Mouse (Mus musculus): ENCODE measurements around the gene Sdf2l1.
A peak's percentile ranks its signal among the peaks of the same experiment; 100 is the strongest.
"Not testable (repeated sequence)": the region's sequence is repeated elsewhere in the genome, so short reads cannot be mapped to it uniquely, and the experiment has no call there.

Sdf2l1 gene

DNA sequence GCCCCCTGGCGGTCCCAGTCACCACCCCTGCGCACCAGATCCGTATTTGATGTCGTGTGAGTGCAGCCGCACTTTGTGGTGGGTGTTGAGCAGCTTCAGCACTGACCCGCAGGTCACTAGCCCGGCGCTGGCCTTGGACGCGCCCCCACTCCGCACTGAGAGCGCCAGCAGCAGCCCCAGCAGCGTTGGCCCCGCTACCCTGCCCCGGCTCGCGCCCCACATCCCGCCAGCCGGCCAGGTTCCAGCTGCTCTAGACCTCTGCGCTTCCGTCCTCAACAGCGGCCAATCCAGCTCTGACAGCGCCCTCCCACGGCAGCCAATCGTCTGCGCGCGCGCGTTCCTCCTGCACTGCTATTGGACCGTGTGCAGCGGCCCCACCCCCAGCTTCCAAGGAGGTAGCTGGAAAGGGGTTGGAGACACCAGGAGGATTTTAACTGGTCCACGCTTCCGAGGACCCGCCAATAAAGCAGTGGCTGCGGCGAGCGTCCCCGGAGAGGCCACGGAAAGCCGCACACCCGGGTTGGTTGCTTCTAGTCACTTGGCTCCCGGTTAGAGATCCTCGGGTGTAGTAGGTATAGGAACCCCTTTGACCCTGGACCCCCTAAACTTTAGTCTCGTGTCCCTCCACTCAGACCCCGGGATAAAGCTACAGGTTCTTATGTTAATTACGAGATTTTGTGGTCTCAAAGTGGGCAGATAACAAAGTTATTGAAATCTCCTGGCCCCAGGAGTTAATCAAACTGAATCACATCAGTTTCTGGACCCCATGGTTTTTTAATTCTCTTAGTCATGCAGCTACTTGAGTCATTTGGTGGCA is at the start of gene Sdf2l1:
Gene Sdf2l1, minus strand, starts transcription at position 295 of the 817 bp plus-strand sequence.
- peak; percentile 93 for DNase-seq (ENCODE audit: low spot score)

DNA sequence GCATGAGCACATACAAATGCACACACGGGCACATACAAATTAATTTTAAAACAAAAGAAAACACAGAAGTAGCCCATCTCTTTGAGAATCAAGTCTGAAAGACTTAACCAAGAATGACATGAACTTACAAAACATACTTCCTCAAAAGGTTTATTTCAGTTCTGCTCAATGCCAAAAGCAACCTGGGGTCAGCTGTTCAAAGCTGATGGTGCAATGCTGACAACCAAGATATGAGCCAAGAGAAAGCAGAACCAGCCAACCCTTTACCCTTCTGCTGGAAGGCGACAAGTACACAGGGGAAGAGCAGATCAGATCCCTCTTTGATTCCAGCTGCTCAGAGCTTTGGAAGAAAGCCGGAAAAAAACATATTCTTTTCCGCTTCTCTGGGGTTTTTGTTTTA is 49.2 kb upstream of the Sdf2l1 start:
- DNase-seq (ENCODE audit: low spot score): peak; percentile 4

DNA sequence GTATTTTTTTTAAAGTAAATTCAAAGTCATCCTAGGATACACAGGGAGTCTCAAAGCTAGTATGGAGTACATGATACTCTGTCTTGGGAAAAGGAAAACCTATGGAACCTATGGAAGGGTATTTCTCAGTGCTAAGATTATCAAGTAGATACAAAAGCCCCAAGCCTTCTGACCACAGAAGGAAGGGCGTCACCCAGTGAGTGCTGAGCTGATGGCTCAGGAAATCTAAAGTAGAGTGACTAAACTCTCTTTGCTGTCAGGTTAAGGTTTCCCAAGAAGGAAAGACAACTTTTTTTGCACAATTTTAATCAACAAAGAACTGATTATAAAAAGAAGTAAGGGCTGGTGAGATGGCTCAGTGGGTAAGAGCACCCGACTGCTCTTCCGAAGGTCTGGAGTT is 47.5 kb upstream of the Sdf2l1 start:
- no peak for DNase-seq (ENCODE audit: low spot score)

DNA sequence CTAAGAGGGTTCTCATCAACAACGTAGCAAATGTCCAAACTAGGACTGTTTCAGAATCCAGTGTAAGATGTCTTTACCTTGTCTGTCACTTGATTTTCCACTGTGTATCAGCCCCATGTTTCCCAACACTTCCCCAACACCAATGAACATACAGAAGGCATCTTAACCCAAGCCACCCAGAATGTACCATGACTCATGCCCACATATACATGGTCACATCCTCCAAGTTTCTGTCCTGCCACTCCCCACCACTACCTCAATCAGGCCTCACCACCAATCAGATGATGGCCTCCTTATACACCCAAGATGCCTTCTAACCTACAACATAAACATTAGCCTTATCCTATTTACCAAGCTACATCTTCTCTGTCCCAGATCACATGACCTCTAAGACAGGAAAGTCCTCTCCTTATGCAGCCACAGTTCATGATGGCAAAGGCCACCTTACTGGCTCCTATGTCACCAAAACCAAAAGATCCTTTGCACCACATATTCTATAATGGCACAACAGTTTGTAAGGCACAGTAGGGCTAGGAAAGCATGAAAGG is 45.5 kb upstream of the Sdf2l1 start:
- no peak for DNase-seq (ENCODE audit: low spot score)

DNA sequence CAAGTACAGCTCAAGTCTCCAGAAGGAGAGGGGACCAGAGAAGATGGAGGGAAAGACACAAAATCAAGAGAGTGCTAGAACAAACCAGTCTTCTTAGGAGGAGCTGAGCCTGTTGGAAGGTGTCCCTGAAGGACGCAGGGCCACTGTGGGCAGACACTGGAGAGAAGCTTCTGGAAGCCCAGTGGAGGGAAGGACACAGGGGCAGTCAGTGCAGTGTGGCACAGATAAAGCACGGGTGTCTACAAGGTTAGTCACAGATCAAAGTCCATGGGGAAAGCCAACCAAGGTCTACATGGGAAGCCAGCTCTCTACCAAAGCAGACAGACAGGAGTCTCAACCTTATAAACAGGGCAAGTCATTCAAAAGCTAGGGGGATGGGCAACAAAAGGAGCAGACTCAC is 43.6 kb upstream of the Sdf2l1 start:
- DNase-seq (ENCODE audit: low spot score): no peak

DNA sequence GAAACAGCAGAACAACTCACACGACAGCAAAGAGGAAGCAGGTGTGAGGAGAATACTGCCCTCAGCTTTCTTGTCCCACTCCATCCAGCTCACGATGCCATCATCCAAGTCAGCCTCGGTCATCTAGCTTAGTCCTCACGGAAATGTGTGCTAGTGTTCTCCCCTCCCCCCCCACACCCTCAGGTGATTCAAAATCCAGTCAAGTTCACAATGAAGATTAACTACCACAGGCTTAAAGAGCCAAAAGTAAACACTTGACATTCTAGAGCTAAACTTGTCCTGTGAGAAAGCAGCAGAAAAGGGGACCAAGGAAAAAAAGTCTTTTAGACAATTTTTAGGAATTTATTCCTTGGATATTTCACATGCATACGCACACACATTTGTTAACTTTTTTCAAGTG is 35.9 kb upstream of the Sdf2l1 start:
- no peak for DNase-seq (ENCODE audit: low spot score)

DNA sequence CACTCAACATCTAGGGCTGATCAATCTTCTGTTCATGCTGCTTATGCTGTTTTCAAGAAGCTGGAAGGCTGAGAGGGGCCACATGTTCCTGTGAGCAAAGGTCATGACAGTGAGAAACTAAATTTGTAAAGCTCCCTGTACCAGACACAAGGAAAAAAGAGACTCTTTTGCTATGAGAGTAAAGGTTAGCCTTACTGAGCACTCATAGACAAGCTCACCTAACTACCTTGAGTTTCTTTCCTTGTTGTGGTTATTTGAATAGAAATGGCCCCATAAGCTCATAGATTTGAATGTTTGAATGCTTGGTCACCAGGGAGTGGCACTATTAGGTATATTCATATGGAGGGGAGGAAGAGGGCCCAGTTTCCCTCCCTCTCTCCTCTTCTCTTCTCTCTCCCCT is 35.0 kb upstream of the Sdf2l1 start:
- DNase-seq (ENCODE audit: low spot score): no peak

DNA sequence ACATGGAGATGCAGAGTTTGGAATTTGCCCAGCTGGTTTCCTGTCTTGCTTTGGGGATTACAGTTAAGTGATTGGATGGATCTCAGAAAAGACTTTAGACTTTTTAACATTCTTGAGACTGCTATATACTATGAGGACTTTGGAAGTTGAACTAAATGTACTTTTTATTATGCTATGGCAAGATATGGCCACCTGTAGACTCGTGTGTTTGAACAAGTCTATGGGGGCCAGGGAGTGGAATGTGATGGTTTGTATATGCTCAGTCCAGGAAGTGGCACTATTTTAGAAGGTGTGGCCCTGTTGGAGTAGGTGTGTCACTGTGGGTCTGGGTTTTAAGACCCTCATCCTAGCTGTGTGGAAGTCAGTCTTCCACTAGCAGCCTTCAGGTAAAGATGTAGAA is 33.3 kb upstream of the Sdf2l1 start:
- DNase-seq (ENCODE audit: low spot score): not testable (repeated sequence)

DNA sequence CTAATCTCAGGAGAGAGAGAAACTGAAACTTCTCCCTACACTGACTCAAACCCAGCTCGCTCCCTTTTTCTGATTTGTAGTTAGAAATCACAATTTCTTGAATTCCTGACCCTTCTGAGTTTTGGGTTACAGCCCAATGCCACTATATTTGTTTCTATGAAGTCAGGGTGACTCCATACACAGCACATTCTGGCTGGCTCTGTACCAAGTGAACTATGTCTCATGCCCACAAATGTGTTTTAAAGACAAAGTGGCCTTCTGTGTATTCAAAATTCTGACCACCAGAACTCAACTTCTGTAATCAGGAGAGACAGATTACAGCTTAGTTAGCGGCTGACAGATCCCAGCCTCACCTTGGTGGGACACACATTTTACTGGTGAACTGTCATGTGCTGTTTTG is 22.2 kb upstream of the Sdf2l1 start:
- no peak for DNase-seq (ENCODE audit: low spot score)

DNA sequence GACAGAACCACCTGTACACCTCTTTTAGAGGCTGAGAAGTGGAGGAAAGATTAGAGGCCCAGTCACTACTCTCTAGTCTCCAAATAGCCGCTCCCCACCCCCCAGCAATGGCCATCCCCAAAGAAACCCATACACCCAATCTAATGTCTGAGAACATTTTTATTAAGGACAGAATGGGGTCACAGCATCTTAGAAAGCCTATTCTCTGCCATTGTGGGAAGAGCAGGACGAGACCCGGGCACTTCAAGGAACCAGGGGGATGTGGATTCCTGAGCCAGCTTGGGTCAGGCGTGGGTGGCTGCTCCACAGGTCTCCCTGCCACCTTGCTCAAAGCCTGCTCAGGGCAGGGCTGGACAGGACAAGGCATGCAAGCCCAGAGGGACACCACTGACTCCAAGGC is 19.7 kb upstream of the Sdf2l1 start:
- no peak for DNase-seq (ENCODE audit: low spot score)

DNA sequence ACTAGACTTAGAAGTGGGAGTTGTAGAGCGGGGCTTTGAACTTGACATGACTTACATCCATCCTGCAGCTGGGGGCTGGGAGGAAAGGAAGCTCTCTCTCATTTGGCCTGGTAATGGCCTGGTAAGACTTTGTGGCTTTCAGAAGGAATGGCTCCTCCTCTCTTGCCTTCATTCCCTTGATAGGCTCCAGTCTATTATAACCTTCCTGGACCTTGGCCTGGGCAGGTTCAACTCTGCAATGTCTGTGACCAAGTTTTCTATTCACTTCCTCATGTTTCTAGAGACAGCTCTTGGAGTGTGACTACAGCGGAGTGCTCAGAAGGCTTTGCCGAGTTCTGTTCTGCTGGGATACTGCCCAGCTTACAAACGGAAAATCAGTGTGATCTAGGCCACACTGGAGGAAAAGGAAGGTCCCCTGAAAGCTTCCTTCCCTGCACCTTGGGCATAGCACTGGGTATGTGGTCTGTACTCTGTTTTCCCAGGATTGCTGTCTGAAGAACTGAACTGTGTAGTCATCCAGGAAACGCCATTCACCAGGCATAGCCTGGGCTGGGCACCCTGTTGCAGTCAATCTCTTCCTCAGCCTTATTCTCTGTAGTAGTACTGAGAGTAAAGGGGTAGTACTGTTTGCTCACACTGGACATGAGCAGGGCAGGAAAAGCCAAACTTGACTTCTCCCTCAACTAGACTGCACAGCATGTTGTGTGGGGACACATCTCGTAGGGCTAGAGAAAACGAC is 18.5 kb upstream of the Sdf2l1 start:
- DNase-seq (ENCODE audit: low spot score): no peak

DNA sequence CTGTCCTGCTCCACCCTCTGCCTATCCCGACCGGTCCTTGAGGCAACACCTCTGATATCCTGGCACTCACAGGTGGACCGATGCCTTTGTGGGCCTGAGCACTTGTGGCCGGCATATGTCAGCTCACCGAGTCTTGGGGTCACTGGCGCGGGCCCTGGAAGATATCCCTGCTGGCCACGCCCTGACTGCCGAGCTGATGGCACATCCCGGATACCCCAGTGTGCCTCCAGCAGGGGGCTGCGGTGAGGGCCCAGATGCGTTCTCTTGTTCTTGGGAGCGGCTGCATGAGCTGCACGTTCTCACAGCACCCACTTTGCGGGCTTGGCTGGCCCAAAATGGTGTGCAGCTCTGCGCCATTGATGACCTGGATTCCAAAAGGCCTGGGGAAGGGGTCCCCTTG is 15.9 kb upstream of the Sdf2l1 start:
- DNase-seq (ENCODE audit: low spot score): no peak

DNA sequence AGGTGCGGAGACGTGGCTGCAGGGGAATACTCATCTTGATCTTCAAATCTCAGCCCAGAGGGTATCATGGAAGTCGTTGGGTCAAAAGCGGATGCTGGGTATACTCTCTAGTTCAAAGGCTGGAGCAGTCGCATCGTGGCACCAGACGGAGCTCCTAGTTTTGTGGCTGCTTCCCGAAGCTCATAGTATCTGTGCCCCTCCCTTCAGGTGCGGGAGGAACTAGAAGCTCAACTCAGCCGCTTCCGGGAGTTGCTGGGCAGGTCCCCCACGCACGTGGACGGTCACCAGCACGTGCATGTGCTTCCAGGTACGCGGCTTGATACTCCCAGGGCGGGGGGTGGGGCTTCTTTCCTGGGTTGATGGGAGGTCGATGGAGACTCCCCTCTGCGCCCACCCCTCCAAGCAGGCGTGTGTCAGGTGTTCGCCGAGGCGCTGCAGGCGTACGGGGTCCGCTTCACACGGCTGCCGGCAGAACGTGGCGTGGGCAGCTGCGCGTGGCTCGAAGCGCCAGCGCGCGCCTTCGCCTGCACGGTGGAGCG is 15.3 kb upstream of the Sdf2l1 start:
- DNase-seq (ENCODE audit: low spot score): no peak

DNA sequence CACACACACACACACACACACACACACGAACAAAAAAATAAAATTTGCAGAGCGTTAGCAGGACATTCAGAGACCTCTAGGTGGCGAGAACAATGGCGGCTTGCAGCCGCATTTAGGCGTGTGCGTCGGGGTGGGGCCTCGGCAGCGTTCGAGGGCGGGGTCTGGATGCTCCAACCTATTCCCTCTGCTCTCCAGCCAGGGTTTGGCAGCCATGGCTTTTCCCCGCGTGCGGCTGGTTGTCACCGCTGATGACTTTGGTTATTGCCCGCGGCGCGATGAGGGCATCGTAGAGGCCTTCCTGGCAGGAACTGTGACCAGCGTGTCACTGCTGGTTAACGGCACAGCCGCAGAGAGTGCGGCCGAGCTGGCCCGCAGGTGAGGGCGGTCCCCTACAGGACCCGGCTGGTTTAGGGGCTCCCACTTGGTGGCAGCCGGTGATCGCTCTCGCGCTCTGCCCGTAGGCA is 14.6 kb upstream of the Sdf2l1 start, which contains the start of gene Ccdc116:
Gene Ccdc116, minus strand, starts transcription at position 458 of the 464 bp plus-strand sequence.
- DNase-seq (ENCODE audit: low spot score): peak; percentile 63

DNA sequence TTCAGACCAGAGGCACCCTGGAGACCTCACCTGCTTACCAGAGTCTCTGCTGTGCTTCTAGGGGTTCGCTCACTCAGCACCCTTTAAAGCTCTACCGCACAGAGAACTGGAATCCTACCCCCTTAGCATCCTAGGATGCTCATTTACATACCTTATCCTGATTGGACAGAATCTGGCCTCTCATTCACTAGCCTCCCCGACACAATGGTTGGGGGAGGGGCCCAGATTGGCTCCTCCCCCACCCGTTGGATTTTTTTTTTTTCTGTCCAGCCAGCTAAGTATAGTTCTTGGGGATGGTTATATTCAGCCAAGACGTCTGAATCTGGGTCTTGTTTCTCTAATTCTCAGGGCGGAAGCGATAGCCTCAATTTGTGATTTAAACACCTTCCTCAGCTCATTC is 12.2 kb upstream of the Sdf2l1 start, which contains the start of gene Ydjc:
Gene Ydjc, plus strand, starts transcription at position 283 of the 400 bp plus-strand sequence.
- no peak for DNase-seq (ENCODE audit: low spot score)

DNA sequence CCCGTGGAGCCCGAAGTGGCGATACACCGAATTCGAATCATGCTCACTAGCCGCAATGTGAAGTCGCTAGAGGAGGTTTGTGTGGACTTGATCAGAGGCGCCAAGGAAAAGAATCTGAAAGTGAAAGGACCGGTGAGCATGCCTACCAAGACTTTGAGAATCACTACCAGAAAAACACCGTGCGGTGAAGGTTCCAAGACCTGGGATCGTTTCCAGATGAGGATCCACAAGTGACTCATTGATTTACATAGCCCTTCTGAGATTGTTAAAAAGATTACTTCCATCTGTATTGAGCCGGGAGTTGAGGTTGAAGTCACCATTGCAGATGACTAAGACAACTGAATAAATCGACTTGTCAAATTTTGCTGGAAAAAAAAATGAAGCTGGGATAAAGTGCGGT is 5.2 kb upstream of the Sdf2l1 start:
- DNase-seq (ENCODE audit: low spot score): no peak

DNA sequence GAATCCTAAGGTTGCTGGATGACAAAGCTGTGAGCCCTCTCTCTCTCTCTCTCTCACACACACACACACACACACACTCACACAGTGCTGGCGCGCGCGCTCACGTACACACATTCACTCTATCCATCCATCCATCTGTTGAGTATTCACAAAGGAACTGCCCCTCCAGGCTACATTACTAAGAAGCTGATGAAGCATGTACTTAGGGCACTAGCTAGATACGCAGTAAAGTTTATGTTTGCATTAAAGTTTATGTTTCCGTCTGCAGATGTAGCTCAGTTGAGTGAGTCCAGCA is 670 bp upstream of the Sdf2l1 start:
- no peak for DNase-seq (ENCODE audit: low spot score)

DNA sequence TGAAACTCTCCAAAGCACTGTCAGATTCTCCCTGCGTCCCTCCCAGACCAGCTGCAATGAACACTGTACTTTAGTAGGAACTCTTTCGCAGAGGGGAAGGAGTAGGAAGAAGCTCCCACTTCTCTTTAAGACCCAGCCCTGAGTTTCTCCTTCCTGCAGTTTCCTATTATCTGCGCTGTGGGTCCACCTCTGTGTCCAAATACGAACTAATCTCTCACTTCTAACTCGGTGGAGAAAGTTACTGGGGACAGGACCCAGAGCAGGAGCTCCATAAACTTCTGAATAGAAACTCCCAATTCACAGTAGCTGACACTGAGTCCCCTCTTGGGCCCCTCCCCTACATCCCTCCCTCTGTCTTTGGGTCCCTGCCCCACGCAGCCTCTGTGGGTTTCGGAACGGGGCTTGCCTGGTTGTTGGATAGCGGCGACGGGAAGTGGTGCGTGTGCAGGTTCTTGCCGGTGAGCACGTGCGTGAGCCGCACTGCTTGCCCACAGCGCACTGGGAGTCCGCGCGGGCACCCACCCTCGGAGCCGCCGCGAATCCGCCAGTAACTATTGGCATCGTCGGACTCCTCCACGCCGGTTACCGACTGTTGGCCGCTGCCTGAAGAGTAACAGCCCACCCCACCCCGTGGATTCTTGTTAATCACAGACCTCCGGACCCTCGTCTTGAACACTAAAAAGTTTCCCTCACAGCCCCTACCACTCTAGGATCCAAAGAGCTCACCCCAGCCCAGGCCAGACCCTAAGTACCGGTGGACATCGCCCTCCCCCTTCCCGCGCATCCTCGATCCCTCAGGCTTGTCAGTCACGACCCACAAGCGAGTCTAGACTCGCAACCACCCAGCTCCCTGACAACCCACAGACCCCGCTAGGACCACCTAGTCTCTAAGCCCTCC is 743 bp downstream of the Sdf2l1 start:
- DNase-seq (ENCODE audit: low spot score): peak; percentile 36

DNA sequence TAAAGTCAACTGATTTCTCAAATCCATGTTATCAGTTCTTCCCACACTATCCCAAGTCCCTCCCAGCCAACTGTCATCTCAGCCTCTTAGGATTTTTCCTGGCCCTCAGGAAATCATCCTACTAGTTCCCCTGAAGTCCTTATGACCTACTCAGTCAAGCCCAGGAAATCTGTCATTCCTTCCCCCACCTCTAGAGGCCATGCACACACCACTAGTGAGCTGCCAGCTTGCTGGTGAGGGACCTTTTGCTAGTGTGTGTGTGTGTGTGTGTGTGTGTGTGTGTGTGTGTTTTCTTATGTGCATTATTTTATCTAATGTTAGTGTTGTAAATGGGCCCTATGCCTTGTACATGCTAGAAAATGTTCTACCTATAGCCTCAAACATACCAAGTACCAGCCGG is 4.9 kb downstream of the Sdf2l1 start:
- DNase-seq (ENCODE audit: low spot score): peak; percentile 28

DNA sequence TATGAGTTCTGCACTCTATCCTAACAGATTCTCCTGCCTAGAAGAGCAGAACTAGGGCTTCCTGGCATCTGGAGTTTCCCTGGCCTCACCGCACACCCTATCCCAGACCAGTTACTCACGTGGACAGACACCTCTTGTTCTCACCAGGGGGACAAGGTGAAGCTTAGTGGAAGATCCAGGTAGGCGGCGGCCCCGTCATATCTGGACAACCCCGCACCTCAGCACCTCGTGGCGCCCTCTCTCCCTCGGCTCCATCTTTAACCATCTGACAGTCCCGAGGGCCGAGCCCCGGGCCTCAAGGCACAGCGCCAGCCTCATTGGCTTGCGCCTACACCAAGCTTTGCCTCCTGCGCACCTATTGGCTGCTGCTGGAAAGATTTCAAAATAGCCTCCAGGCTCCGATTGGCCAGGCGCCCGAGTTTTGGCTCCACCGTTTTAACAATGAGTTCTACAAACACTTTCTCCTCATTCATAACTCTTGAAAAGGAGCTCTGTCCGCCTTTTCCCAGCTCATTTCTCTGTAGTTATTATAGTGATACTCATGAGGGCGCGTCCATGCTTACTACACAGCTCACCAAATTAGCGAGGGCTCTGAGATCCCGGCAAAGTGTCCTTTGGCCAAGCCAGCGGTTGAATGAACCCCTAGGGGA is 7.2 kb downstream of the Sdf2l1 start, which contains the start of gene 2610318N02Rik:
Gene 2610318N02Rik, minus strand, starts transcription at position 297 of the 650 bp plus-strand sequence.
- peak; percentile 73 for DNase-seq (ENCODE audit: low spot score)
